Mouse (Mus musculus) midbrain, embryonic 11.5 days (tissue): ENCODE data around the gene Slc6a19. TPM values are rescaled to one million over a fixed set of nuclear protein-coding genes. Genes with fewer than 3 reads are reported as not detected.
"Not testable (repeated sequence)": the region's sequence is repeated elsewhere in the genome, so short reads cannot be mapped to it uniquely, and the experiment has no call there.

Experiments used
- ATAC-seq: fragments of 200-750 bp; cut with Nextera tagmentation; 2 replicates; pipeline ENCODE4 v1.8.0; 2017; ENCODE audit warnings: moderate TSS enrichment, moderate library complexity; ENCODE audit not compliant: low FRiP score
- DNase-seq: peaks from one replicate; pipeline ENCODE4 v3.0.0; 2015; ENCODE audit warnings: low spot score; ENCODE audit errors: missing footprints
- H3K27ac ChIP-seq: fragments of 300-500 bp; sonication (generic); 2 replicates; pipeline ENCODE4 v1.5.1; 2014; ENCODE audit warnings: low read depth, low read length
- H3K27me3 ChIP-seq: fragments of 300-500 bp; sonication (generic); 2 replicates; pipeline ENCODE4 v1.6.1; 2014; ENCODE audit warnings: mild to moderate bottlenecking, low read length, moderate library complexity, mixed read lengths; ENCODE audit not compliant: control insufficient read depth, insufficient read depth
- H3K36me3 ChIP-seq: fragments of 300-500 bp; sonication (generic); 2 replicates; pipeline ENCODE4 v1.6.1; 2014; ENCODE audit warnings: mild to moderate bottlenecking, low read length, moderate library complexity, mixed read lengths; ENCODE audit not compliant: control insufficient read depth, insufficient read depth
- H3K4me1 ChIP-seq: fragments of 300-500 bp; sonication (generic); 2 replicates; pipeline ENCODE4 v1.6.1; 2014; ENCODE audit warnings: low read length; ENCODE audit not compliant: control insufficient read depth, insufficient read depth
- H3K4me2 ChIP-seq: fragments of 300-500 bp; sonication (generic); 2 replicates; pipeline ENCODE4 v1.6.1; 2014; ENCODE audit warnings: mild to moderate bottlenecking, moderate library complexity
- H3K4me3 ChIP-seq: fragments of 300-500 bp; sonication (generic); 2 replicates; pipeline ENCODE4 v1.5.1; 2014; ENCODE audit warnings: low read depth, low read length
- H3K9ac ChIP-seq: fragments of 300-500 bp; sonication (generic); 2 replicates; pipeline ENCODE4 v1.6.1; 2014; ENCODE audit warnings: low read length
- H3K9me3 ChIP-seq: fragments of 300-500 bp; sonication (generic); 2 replicates; pipeline ENCODE4 v1.6.1; 2016; ENCODE audit warnings: low read length; ENCODE audit not compliant: control insufficient read depth
- WGBS: fragments of 180-500 bp; shearing (Covaris S2); extraction: QIAGEN DNeasy Blood & Tissue Kit; methylation state at CpG from one replicate; pipeline ENCODE4 v1.1.7; 2014; 5-methylcytosine and 5-hydroxymethylcytosine counted together
- polyA plus RNA-seq: library from polyadenylated mRNA; unstranded; fragments of >200 nt; fragmentation: Nextera tagmentation; extraction: Ambion mirVana; gene quantifications from 2 replicates; pipeline ENCODE4 v1.2.1, GENCODE M21; 2014

The Slc6a19 gene
- 0.14 and 0.17 TPM in 2 replicates for polyA plus RNA-seq

- no peak within 1 kb of the TSS for H3K4me2 ChIP-seq
- no peaks in the 10 kb centered on the region for H3K4me1 ChIP-seq
- H3K27me3 ChIP-seq, result no peaks in the 10 kb centered on the region
- H3K36me3 ChIP-seq, result no peaks in the 10 kb centered on the region
- WGBS, result 83% methylated on average over 7 of the region's 7 CpGs
- ATAC-seq (no peak), DNase-seq (no peak)
- no peak within 1 kb of the TSS for H3K9ac ChIP-seq
- no peaks in the 10 kb centered on the region for H3K9me3 ChIP-seq
- H3K27ac ChIP-seq, result no peak within 1 kb of the TSS
- H3K4me3 ChIP-seq, result no peak within 1 kb of the TSS
Observed at GRCm38 (mm10) chr13:73704694-73705325, at the start of gene Slc6a19. Slc6a19 (minus strand) TSS chr13:73704865.

DNA sequence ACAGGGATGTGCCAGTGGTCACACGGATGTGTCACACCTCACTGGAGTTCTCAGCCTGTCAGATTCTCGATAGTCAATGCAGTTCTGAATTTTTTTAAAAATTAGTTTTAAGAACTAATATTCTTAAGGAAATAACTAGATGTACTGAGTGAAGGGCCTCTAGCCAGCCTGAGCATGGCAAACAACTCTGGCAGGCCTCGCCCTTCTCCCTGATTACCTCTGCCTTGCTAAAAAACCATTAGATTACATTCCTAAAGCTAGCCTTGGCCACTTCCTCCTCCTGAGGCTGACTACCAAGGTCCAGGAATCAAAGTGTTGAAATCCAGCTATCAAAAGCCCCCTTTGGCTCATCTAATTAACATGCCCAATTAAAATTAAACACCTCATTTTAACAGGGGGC, 46.6 kb upstream of the Slc6a19 start:
- Histone ChIP-seq H3K4me1 (peaks cover 8% of the 10 kb centered on the region), H3K27me3 (no peaks in the 10 kb centered on the region), H3K4me2 (no peak overlapping the region), H3K9me3 (no peaks in the 10 kb centered on the region), H3K4me3 (no peak overlapping the region), H3K27ac (no peak overlapping the region), H3K36me3 (no peaks in the 10 kb centered on the region), H3K9ac (no peak overlapping the region)
- WGBS, result 93% methylated on average over 3 of the region's 3 CpGs
- no peak for DNase-seq
- no peak for ATAC-seq

- ATAC-seq, result no peak
- no peak overlapping the region for H3K4me3 ChIP-seq
- WGBS, result 70% methylated on average over 6 of the region's 6 CpGs
Observed at GRCm38 (mm10) chr13:73750435-73750834, 45.8 kb upstream of the Slc6a19 start.

DNA sequence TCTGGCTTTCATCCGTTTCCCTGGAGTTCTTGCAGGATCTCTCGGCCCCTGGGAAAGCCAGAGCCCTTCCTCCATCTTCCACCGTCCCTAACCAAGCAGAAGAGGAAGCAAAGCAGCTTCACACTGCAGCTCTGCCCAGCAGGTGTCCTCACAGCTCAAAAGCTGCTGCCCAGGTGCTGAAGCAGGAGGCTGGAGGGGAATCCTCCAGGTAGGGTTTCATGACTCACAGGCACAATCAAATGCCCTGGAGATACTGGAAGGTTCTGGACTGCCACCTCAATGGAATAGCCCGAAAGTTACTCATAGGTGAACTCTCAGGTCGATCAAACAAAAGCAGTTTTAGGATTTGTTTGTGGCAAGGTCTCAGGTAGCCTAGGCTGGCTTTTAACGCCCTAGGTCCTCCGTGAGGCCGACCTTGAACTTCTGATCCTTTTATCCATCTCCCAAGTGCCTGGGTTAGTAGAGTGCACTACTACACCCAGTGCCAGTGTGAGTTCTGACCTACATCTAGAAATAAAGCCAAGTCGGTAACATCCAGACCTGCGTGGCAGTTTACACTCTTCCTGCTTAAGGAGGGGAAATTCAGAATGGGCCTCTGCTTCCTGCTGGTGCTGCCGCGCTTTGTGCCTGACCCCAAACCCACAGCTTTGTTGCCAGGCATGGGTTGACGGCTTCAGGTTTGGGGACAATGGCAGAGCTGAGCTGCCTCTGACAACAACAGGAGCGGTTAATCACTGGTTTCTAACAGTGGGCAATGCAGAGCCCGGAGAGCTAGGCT, 44.2 kb upstream of the Slc6a19 start:
- WGBS, result 35% methylated on average over 15 of the region's 15 CpGs
- H3K4me1 ChIP-seq, result peaks cover 16% of the 10 kb centered on the region

More at GRCm38 (mm10) chr13:73750435-73750834, 45.8 kb upstream of the Slc6a19 start:
- H3K9me3 ChIP-seq, result no peaks in the 10 kb centered on the region
- H3K36me3 ChIP-seq, result no peaks in the 10 kb centered on the region
- H3K4me2 ChIP-seq, result no peak overlapping the region
- no peak overlapping the region for H3K9ac ChIP-seq
- H3K27ac ChIP-seq, result no peak overlapping the region
- H3K4me1 ChIP-seq, result peaks cover 8% of the 10 kb centered on the region
- DNase-seq, result no peak
- no peaks in the 10 kb centered on the region for H3K27me3 ChIP-seq

DNA sequence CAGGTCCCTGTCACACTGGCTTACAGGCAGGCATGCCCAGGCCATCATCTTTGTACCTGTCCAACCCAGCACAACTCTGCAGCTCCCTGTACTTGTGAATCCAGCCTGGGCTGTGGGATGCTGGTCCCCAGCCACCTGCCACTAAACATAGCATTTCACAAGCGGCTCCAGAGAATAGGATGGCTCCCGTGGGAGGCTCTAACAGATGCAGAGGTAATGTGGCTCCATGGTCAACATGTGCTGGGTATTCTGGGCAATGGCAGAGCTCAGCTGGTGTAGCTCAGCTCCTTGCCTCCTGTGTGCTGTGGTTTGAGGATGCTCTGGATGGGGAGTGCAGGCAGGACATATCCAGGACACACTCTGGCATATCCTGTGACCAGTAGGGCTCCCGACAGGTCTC, 39.0 kb upstream of the Slc6a19 start:
- Histone ChIP-seq H3K27ac (no peak overlapping the region), H3K4me2 (no peak overlapping the region), H3K36me3 (no peaks in the 10 kb centered on the region), H3K9me3 (no peaks in the 10 kb centered on the region), H3K27me3 (no peaks in the 10 kb centered on the region), H3K4me3 (no peak overlapping the region), H3K9ac (no peak overlapping the region), H3K4me1 (peaks cover 15% of the 10 kb centered on the region)
- DNase-seq (no peak), ATAC-seq (no peak)
- WGBS, result 71% methylated on average over 3 of the region's 3 CpGs

More for the DNA sequence above, 44.2 kb upstream of the Slc6a19 start:
- Histone ChIP-seq H3K27ac (no peak overlapping the region), H3K36me3 (no peaks in the 10 kb centered on the region), H3K4me3 (no peak overlapping the region), H3K4me2 (no peak overlapping the region), H3K9me3 (no peaks in the 10 kb centered on the region), H3K9ac (no peak overlapping the region), H3K27me3 (no peaks in the 10 kb centered on the region)
- no peak for DNase-seq
- no peak for ATAC-seq

GRCm38 (mm10) chr13:73742944-73743343, 38.3 kb upstream of the Slc6a19 start:
- DNase-seq, result no peak
- WGBS, result 41% methylated on average over 4 of the region's 4 CpGs
- H3K27me3 ChIP-seq, result no peaks in the 10 kb centered on the region
- peak; percentile 61 for ATAC-seq
- no peak overlapping the region for H3K4me3 ChIP-seq
- no peak overlapping the region for H3K4me2 ChIP-seq
- H3K9me3 ChIP-seq, result no peaks in the 10 kb centered on the region
- no peak overlapping the region for H3K27ac ChIP-seq
- peaks cover 14% of the 10 kb centered on the region for H3K4me1 ChIP-seq
- no peaks in the 10 kb centered on the region for H3K36me3 ChIP-seq
- H3K9ac ChIP-seq, result no peak overlapping the region

DNA sequence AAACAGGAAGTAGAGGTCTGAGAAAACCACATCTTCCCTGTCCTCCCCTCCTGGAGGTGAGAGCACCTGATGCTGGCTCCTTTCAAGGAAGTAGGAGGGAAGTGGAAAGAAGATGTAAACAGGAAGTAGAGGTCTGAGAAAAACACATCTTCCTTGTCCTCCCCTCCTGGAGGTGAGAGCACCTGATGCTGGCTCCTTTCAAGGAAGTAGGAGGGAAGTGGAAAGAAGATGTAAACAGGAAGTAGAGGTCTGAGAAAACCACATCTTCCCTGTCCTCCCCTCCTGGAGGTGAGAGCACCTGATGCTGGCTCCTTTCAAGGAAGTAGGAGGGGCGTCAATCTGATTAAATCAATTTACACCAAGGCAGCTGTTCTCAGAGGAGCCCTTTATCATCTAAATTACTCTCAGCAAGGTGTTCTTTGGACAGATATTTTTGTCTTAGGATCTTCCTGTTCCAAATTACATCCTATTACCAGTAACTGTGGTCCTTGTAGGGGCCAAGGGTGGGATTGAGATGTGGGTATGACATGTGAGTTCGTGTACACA, 35.8 kb upstream of the Slc6a19 start:
- peaks cover 14% of the 10 kb centered on the region for H3K4me1 ChIP-seq
- H3K4me3 ChIP-seq, H3K36me3 ChIP-seq, DNase-seq, ATAC-seq, H3K9ac ChIP-seq, H3K9me3 ChIP-seq, H3K27ac ChIP-seq, H3K4me2 ChIP-seq, H3K27me3 ChIP-seq: not testable (repeated sequence)
- WGBS, result 37% methylated on average over 2 of the region's 2 CpGs

GRCm38 (mm10) chr13:73736943-73737342, 32.3 kb upstream of the Slc6a19 start:
- WGBS, result 84% methylated on average over 3 of the region's 3 CpGs
- Histone ChIP-seq H3K27me3 (peaks cover 10% of the 10 kb centered on the region), H3K27ac (no peak overlapping the region), H3K4me2 (no peak overlapping the region), H3K9me3 (no peaks in the 10 kb centered on the region), H3K4me3 (no peak overlapping the region), H3K4me1 (peaks cover 2% of the 10 kb centered on the region; the same call in 1 of the 2 replicates), H3K9ac (no peak overlapping the region), H3K36me3 (no peaks in the 10 kb centered on the region)
- DNase-seq (no peak), ATAC-seq (no peak)

- no peaks in the 10 kb centered on the region for H3K36me3 ChIP-seq
- 74% methylated on average over 2 of the region's 2 CpGs for WGBS
- peaks cover 2% of the 10 kb centered on the region; the same call in 1 of the 2 replicates for H3K4me1 ChIP-seq
- no peak overlapping the region for H3K27ac ChIP-seq
- no peak for DNase-seq
- H3K9ac ChIP-seq, result no peak overlapping the region
- no peaks in the 10 kb centered on the region for H3K9me3 ChIP-seq
- no peak overlapping the region for H3K4me3 ChIP-seq
- peaks cover 12% of the 10 kb centered on the region for H3K27me3 ChIP-seq
- no peak overlapping the region for H3K4me2 ChIP-seq
- ATAC-seq, result no peak
Observed at GRCm38 (mm10) chr13:73735928-73736327, 31.3 kb upstream of the Slc6a19 start.
